Mouse (Mus musculus): ENCODE data around the gene Cfap77. TPM values are rescaled to one million over a fixed set of nuclear protein-coding genes. Genes with fewer than 3 reads are reported as not detected.

The Cfap77 gene
- total RNA-seq, 2 experiments from 2014 or later = 0.32 to 0.78 TPM

- DNase-seq = no peak
Observed at GRCm38 (mm10) chr2:28994014-28994413, 60.9 kb downstream of the Cfap77 start.

- DNase-seq = no peak
Observed at GRCm38 (mm10) chr2:28988781-28989180, 66.1 kb downstream of the Cfap77 start.

- DNase-seq = no peak
Observed at GRCm38 (mm10) chr2:28980080-28980910, 74.6 kb downstream of the Cfap77 start.

- no peak for DNase-seq
Observed at GRCm38 (mm10) chr2:28978461-28978860, 76.4 kb downstream of the Cfap77 start.

DNA sequence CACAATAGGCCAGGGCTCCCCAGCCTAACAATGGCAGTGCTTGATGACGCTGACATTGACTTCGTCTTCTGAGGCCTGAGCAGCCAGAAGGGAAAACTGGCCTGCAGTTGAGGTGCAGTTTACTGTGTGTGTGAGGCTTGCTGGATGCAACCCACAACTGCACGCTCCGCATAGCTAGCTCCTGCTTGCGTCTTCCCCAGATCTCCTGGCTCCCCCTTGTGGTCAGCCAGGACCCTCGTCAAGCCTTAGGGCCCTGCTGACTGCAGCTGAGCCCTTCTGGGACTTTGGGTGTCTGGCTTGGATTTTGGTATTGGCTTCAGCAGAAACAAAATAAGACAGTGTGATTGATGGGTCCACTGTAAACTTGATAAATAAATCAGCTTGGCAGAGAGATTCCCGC lies 78.2 kb downstream of the Cfap77 start:
- peak; percentile 59 to 67 for DNase-seq

GRCm38 (mm10) chr2:28975604-28976003 lies 79.3 kb downstream of the Cfap77 start:
- DNase-seq = no peak

DNA sequence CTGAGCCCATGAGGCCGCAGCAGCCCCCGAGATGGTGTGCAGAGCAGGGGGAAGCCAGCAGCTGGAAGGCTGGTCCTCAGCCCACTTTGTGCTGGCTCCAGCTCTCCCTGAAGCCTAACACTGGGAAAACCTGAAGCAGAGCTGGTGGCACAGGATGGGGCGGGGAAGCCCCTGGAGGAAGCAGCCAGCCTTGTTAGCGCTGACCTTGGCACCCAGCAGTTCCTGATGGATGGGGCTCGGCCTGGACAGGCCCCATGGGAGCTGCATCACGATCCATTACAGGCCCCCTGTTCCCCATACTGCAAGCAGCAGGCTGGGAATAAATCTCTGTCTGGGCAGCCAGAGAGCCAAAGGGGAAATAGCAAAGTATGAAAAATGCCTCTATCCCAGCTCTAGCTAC lies 80.3 kb downstream of the Cfap77 start:
- no peak for DNase-seq

DNA sequence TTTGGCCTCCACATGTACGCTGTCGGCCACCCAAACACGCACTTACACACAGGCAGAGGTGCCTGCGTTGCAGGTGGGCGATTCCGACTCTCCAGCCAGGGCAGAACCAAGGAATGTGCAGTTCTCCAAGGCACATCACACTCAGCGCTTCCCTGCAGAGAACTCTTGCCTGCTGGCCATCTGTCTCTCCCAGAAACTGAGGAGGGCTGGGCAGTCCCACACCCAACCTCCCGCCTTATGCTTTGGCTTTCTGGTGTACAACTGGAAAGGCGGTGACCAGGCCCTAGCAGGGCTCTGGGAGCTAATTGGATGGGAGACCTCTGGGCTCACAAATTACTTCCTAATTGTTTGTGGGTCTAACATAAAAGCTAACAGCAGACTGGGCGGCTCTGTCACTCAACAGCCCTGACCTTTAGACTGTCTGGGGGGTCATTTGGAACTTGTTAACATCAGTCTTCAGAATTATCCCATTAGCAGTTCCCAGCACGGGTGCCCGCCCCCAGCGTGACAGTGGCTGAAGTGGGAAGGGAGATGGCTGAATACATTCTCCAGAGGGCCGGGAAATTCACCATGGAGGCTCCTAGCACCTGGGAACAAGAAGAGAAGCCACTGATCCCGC lies 80.9 kb downstream of the Cfap77 start:
- no peak for DNase-seq

- no peak for DNase-seq
Observed at GRCm38 (mm10) chr2:28970424-28970823, 84.4 kb downstream of the Cfap77 start.

GRCm38 (mm10) chr2:28968278-28968677 lies 86.6 kb downstream of the Cfap77 start:
- DNase-seq = no peak

DNA sequence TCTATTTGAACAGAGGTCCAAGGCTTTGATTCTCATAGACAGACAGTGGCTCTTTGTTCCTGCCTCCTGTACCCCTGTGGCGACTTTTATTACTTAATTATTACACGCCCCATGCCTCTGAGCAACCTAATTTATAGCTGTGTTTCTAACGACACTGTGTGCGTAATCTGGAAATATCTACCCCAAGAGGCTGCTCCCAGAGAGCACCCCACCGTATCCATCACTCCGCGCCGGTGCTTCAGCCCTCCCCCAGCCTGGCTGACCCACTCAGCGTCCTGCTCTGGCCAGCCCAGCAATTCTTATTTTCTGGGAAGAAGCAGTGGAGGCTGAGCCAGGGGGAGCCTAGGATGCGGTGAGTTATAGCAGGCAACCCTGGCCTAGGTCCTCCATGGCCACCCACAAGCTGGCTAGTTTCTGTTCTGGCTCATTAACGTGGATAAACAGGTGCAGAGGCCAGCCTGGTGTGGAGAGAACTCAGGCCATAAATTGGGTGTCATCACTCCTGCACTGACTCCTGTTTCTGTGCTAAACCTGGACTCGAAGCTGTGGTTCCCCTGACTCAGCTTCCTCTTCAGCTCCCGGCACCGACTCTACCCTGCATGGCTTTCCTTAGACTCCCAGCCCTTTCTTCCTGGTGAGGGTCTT lies 88.6 kb downstream of the Cfap77 start:
- DNase-seq = no peak

DNA sequence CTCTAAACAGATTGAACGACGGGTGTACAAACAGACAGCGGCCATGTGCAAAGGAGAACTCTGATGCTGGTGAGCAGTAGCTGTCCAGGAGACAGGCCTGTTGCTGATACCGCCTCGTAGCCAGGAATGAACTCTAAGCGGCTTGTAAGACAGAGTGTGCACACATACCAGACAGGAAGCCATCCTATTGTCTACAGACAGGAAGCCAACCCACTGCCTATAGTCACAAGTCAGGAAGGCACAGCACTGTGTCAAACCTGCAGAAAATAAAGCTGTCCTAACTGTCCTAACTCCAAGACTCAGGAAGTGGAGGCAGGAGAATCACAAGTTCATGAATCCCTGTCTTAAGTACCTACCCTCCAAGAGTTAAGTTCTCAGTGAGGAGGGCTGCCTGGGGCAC lies 91.3 kb downstream of the Cfap77 start:
- no peak for DNase-seq

- DNase-seq = no peak
Observed at GRCm38 (mm10) chr2:28961636-28962035, 93.2 kb downstream of the Cfap77 start.

GRCm38 (mm10) chr2:28961024-28961585 lies 93.8 kb downstream of the Cfap77 start:
- no peak for DNase-seq

DNA sequence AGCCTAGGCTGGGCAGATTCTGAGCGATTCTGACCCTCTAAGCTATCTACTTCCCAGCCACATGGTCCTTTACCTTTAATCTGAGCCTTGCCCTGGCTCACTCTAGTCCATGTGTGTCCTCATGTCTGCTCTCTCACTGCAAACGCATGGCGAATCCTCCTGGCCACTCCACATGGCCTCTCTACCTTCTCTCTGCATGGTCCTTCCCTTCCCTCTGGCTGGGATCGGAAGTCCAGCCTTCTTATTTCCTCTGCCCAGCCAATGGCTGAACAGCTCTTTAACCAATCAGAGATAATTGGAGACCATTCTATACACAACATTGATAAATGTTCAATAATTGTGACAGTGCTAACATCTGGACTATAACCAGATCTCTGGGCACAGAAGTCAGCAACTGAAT lies 98.0 kb downstream of the Cfap77 start:
- no peak for DNase-seq

DNA sequence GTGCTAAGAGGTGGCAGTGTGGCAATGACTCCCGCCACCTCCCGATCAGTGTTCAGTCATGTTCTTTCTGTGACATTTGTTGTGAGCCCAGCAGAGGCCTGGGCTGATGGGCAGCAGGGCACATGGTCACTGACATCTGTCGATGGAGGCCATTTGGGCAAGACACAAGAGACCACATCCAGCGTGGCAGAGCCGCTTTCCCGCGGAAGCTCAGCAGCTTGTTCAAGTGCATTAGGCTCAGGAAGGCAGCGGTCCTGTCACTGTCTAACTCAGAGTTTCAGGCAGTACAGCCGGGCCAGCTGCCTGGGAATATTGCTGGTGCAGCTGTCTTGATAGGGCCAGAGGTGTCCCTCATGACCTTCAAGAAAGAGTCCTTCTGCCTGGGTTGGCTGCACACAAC lies 100.3 kb downstream of the Cfap77 start:
- DNase-seq = no peak

DNA sequence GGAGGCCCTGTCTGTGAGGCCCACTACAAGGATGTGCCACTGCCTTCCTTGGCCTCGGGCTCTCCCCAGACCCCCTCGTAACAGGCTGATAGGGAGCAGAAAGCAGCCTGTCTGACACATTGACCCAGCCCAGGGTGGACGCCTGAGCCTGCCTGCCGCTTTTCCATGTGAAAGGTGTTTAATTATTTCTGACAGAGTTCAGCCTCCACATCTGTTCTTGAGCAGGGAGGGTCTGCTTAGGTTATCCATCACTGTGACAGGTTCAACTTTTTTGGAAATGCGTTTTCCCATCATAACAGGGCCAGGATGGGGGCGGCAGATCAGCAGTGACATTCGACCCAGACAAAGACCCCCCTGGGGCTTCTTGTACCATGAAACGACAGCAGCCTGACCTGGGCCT lies 101.9 kb downstream of the Cfap77 start:
- DNase-seq = no peak

GRCm38 (mm10) chr2:28946312-28946711 lies 108.6 kb downstream of the Cfap77 start:
- DNase-seq = no peak

DNA sequence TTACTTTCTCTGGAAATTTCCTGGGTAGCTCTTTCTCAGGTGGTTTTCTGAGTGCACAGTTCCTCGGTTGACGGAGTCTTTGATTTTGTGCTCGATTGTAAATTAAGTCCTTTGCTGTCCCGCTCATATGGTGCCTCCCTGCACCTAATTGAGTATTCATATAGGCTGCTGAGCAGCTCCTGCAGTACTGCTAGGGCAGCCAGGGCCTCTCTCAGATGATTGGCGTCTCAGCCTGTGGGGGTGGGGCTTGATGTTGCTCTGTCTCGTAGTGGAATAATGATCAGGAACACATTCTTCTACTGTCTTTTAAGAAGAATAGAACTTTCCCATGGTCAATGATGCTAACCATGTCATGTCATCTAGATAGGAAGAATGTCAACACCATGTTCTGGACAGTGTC lies 109.5 kb downstream of the Cfap77 start:
- DNase-seq = no peak

DNA sequence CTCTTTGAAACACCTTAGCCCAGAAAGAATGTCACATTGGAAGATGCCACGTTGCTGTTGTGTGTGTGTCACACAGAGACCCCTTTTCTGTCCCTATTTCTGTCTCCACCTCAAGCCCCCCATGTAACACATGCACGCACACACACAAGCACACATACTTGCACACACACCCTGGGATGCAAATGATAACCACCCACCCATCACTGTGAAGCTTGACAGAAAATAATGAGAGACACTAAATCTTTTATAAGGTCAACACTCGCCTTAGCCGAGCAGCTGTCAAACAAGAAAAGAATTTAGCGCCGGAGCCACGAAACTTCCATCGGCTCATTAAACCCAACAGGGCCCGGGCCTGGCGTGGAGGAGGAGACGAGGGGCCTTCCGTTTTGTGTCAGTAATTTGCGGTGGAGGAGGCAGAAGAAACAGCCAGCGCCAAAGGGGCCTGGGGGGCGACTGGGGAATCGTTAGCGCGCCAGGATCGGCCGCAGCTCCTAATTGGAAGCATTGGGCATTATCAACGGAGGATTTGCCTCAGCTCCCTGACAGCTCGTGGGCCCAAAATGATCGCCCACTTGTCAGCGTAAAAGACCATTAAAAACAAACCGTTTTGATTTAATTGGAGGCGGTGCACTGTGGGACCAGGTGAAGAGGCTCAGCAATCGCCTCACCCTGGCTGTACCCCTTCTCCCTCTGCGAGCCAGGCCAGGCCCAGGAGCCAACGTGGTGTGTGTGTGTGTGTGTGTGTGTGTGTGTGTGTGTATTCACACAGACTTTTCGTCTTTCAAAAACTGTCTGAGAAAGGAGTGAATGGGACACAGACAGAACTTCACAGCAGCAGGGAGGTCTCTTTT lies 111.0 kb downstream of the Cfap77 start:
- no peak for DNase-seq

- no peak for DNase-seq
Observed at GRCm38 (mm10) chr2:28938997-28939396, 115.9 kb downstream of the Cfap77 start.

DNA sequence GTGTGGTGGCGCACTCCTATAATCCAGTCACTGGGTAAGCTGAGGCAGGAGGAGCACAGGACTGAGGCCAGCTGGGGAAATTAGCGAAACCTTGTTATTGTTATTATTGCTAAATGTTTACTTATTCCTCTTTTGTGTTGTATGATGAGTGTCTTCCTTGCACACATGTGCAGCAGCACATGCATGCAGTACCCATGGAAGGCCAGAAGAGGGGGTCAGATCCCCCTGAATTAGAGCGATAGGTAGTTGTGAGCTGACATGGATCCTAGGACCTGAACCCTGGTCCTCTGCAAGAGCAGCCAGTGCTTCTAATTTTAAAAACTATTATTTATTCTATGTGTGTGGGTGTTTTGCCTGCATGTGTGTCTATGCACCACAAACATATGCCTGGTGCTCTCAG lies 124.3 kb downstream of the Cfap77 start:
- DNase-seq = no peak

Measured in layer of hippocampus, postnatal 36 days (tissue).